ENCODE assay signal across 32 mouse cellular contexts in genomic region chr1:59389181-59389580, GRCm38 (mm10).
"Had no signal": no experiment of that assay in that cellular context is flagged by ENCODE, and none has a peak within 500 bp of the region (broad histone marks: within the 10 kb centered on the region; RNA-seq: fewer than 3 reads in every experiment).

No protein-coding gene starts in this region.

- DNase-seq: left cerebral cortex, postnatal 4 days; liver; liver, embryonic 13.5 days; lung, adult 18-20 months; lung, adult 2 months; lung, embryonic 14.5 days; lung, postnatal 10 days; lung, postnatal 14 days; lung, postnatal 36 days; lung, postnatal 4 days; midbrain, embryonic 14.5 days had no signal

- H3K4me3 ChIP-seq: left cerebral cortex, adult 2 months; limb, embryonic 10.5 days; limb, embryonic 12.5 days; limb, embryonic 13.5 days; limb, embryonic 15.5 days; liver, embryonic 12.5 days; liver, embryonic 13.5 days; liver, embryonic 15.5 days; lung, embryonic 15.5 days; megakaryocyte, embryonic 14.5 days; midbrain, embryonic 10.5 days; midbrain, embryonic 12.5 days; midbrain, embryonic 13.5 days; midbrain, embryonic 15.5 days; myocyte; neural tube, embryonic 12.5 days had no signal

- H3K9me3 ChIP-seq: limb, embryonic 10.5 days; limb, embryonic 12.5 days; limb, embryonic 13.5 days; limb, embryonic 15.5 days; liver, embryonic 12.5 days; liver, embryonic 13.5 days; liver, embryonic 15.5 days; lung, embryonic 15.5 days; midbrain, embryonic 10.5 days; midbrain, embryonic 13.5 days; midbrain, embryonic 15.5 days; neural tube, embryonic 12.5 days had no signal

- H3K9ac ChIP-seq: limb, embryonic 12.5 days; limb, embryonic 13.5 days; limb, embryonic 15.5 days; liver, embryonic 12.5 days; liver, embryonic 13.5 days; liver, embryonic 14.5 days; liver, embryonic 15.5 days; lung, embryonic 14.5 days; lung, embryonic 15.5 days; midbrain, embryonic 12.5 days; midbrain, embryonic 13.5 days; midbrain, embryonic 15.5 days; neural tube, embryonic 12.5 days had no signal

- H3K27me3 ChIP-seq: limb, embryonic 12.5 days; limb, embryonic 13.5 days; limb, embryonic 15.5 days; liver, embryonic 12.5 days; liver, embryonic 13.5 days; liver, embryonic 15.5 days; lung, embryonic 15.5 days; midbrain, embryonic 15.5 days; neural tube, embryonic 12.5 days had no signal

- H3K27ac ChIP-seq: left cerebral cortex, adult 2 months; limb, embryonic 10.5 days; limb, embryonic 12.5 days; limb, embryonic 13.5 days; limb, embryonic 15.5 days; liver, embryonic 12.5 days; liver, embryonic 13.5 days; liver, embryonic 14.5 days; liver, embryonic 15.5 days; lung, embryonic 15.5 days; macrophage; midbrain, embryonic 10.5 days; midbrain, embryonic 12.5 days; midbrain, embryonic 13.5 days; midbrain, embryonic 15.5 days; neural tube, embryonic 12.5 days had no signal

- H3K4me1 ChIP-seq: limb, embryonic 15.5 days; liver, embryonic 15.5 days; lung, embryonic 15.5 days had no signal

- ATAC-seq: liver, embryonic 12.5 days; lung, postnatal 0 days; midbrain, embryonic 13.5 days; midbrain, embryonic 15.5 days; midbrain, embryonic 16.5 days had no signal

- H3K36me3 ChIP-seq: limb, embryonic 10.5 days; limb, embryonic 12.5 days; limb, embryonic 13.5 days; limb, embryonic 15.5 days; liver, embryonic 12.5 days; liver, embryonic 13.5 days; liver, embryonic 15.5 days; lung, embryonic 15.5 days; midbrain, embryonic 10.5 days; midbrain, embryonic 12.5 days; midbrain, embryonic 13.5 days; midbrain, embryonic 15.5 days; neural tube, embryonic 12.5 days had no signal

- H3K4me2 ChIP-seq: limb, embryonic 12.5 days; limb, embryonic 13.5 days; limb, embryonic 15.5 days; liver, embryonic 11.5 days; liver, embryonic 12.5 days; liver, embryonic 13.5 days; liver, embryonic 15.5 days; lung, embryonic 14.5 days; lung, embryonic 15.5 days; midbrain, embryonic 11.5 days; midbrain, embryonic 12.5 days; midbrain, embryonic 13.5 days; midbrain, embryonic 15.5 days; neural tube, embryonic 12.5 days had no signal
